Comparison of ENCODE assay signal across 8 mouse cellular contexts in the genomic region with DNA sequence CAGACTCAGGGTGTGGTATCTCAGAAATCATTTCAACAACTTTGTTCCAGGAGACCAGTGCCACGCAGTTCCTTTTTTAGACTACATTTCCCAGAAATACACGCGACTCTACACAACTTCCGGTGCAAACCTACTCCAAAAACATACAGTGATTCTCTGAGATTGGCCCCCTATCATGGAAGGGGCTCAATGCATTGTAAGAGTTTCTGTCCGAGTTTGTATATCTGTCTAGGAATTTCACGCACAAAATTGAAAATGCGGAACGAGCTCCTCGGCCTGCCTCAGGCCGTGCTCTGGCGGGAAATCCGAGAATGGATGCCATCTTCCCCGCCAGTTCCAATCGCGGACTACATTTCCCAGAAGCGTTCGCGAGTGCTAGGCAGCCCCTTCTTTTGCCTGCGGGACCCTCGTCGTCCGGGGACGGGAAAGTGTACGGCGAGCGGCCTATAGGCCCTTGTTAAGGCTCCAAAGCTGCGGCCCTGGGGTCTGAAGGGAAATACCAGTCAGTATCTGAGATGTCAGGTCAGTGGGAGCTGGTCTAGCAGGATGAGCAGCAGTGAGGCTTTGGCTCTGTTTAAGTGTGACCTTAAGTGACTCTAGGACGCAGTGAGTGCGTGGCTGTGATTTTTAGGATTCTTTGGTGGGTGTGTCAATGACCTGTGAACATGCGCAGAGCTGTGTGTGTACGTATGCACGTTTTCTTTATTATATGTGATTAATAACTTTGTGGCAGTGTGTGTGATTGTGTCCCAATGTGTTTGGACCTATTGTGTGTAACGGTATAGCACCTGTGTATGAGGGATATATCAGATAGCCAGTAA. TPM values are rescaled to one million over a fixed set of nuclear protein-coding genes. Genes with fewer than 3 reads are reported as not detected.
DNase-seq lines count a peak whose midpoint lies in the region; ATAC-seq lines count a peak whose summit lies in the region.

A gene (plus strand): TSS at position 94 of the 821 bp plus-strand sequence.

- peak within 1 kb of the TSS; percentile 4; the same call in 1 of the 2 replicates for H3K27ac ChIP-seq in embryonic facial prominence, embryonic 11.5 days (replicated peaks; ENCODE audit: low read depth, low read length)
- peak within 1 kb of the TSS; percentile 92 for H3K27ac ChIP-seq in limb, embryonic 10.5 days
- peak within 1 kb of the TSS; percentile 98 for H3K27ac ChIP-seq in midbrain, embryonic 13.5 days

- no peaks in the 10 kb centered on the region; the same call in 1 of the 2 replicates for H3K4me1 ChIP-seq in embryonic facial prominence, embryonic 11.5 days (ENCODE audit: control insufficient read depth, insufficient read depth, low read length)
- peaks cover 20% of the 10 kb centered on the region for H3K4me1 ChIP-seq in limb, embryonic 10.5 days
- H3K4me1 ChIP-seq in midbrain, embryonic 13.5 days (replicated peaks) = peaks cover 31% of the 10 kb centered on the region

- no peaks in the 10 kb centered on the region for H3K27me3 ChIP-seq in embryonic facial prominence, embryonic 11.5 days (ENCODE audit: control insufficient read depth, insufficient read depth, low read length)
- H3K27me3 ChIP-seq in limb, embryonic 10.5 days (ENCODE audit: low read depth, poor library complexity, severe bottlenecking) = no peaks in the 10 kb centered on the region
- H3K27me3 ChIP-seq in midbrain, embryonic 13.5 days = no peaks in the 10 kb centered on the region

- peak within 1 kb of the TSS; percentile 73 for H3K9ac ChIP-seq in embryonic facial prominence, embryonic 11.5 days (replicated peaks; ENCODE audit: low read length)
- H3K9ac ChIP-seq in midbrain, embryonic 13.5 days (replicated peaks) = peak within 1 kb of the TSS; percentile 71

- DNase-seq in urinary bladder, adult 18-20 months (ENCODE audit: low spot score in 2 of 2) = peak; percentile 72 to 83
- no peak for DNase-seq in urinary bladder, postnatal 10 days (ENCODE audit: low spot score)
- peak; percentile 96 for DNase-seq in embryonic facial prominence, embryonic 11.5 days (ENCODE audit: low spot score)
- DNase-seq in kidney, adult 11 months = peak; percentile 85
- peak; percentile 90 for DNase-seq in limb, embryonic 10.5 days (ENCODE audit: low spot score)
- DNase-seq in spleen, adult 12 weeks (ENCODE audit: low spot score) = peak; percentile 64

- WGBS in embryonic facial prominence, embryonic 11.5 days = under 1% methylated on average over 33 of the region's 33 CpGs
- under 1% methylated on average over 33 of the region's 33 CpGs for WGBS in limb, embryonic 10.5 days
- WGBS in midbrain, embryonic 13.5 days = under 1% methylated on average over 33 of the region's 33 CpGs

- H3K9me3 ChIP-seq in embryonic facial prominence, embryonic 11.5 days (replicated peaks; ENCODE audit: control insufficient read depth, low read length) = no peaks in the 10 kb centered on the region
- no peaks in the 10 kb centered on the region for H3K9me3 ChIP-seq in limb, embryonic 10.5 days (replicated peaks)
- no peaks in the 10 kb centered on the region for H3K9me3 ChIP-seq in midbrain, embryonic 13.5 days

- peak; percentile 81 for ATAC-seq in embryonic facial prominence, embryonic 11.5 days (replicated peaks; ENCODE audit: insufficient number of reproducible peaks, low FRiP score, low TSS enrichment, low read depth)
- ATAC-seq in granulocyte monocyte progenitor cell, adult 5-6 weeks (replicated peaks; ENCODE audit: poor library complexity, severe bottlenecking) = peak; percentile 74
- ATAC-seq in midbrain, embryonic 13.5 days = peak; percentile 89

- H3K36me3 ChIP-seq in embryonic facial prominence, embryonic 11.5 days (replicated peaks; ENCODE audit: control insufficient read depth, insufficient read depth, low read depth, low read length) = peaks cover 1% of the 10 kb centered on the region
- peaks cover 36% of the 10 kb centered on the region for H3K36me3 ChIP-seq in limb, embryonic 10.5 days
- H3K36me3 ChIP-seq in midbrain, embryonic 13.5 days = peaks cover 31% of the 10 kb centered on the region

- peak within 1 kb of the TSS; percentile 54 for H3K4me3 ChIP-seq in embryonic facial prominence, embryonic 11.5 days (ENCODE audit: low read depth, low read length)
- H3K4me3 ChIP-seq in limb, embryonic 10.5 days = peak within 1 kb of the TSS; percentile 67
- H3K4me3 ChIP-seq in midbrain, embryonic 13.5 days (replicated peaks) = peak within 1 kb of the TSS; percentile 66

- peak within 1 kb of the TSS; percentile 58 for H3K4me2 ChIP-seq in embryonic facial prominence, embryonic 11.5 days (ENCODE audit: low read depth, low read length)
- H3K4me2 ChIP-seq in midbrain, embryonic 13.5 days (replicated peaks) = peak within 1 kb of the TSS; percentile 71

RNA-seq across cellular contexts. Expression of the gene that starts here (rescaled TPM):
- 10.3 and 12.6 TPM in 2 replicates for polyA plus RNA-seq in embryonic facial prominence, embryonic 11.5 days (2014; fragmentation: Nextera tagmentation; extraction: Ambion mirVana)
- 3.7 TPM in 1 of 2 replicates, not detected in the other for total RNA-seq in granulocyte monocyte progenitor cell, adult 5-6 weeks (2014; fragmentation: Nextera tagmentation)
- total RNA-seq in granulocyte monocyte progenitor cell, adult 5-6 weeks (2017) = 0.31 and 2.8 TPM in 2 replicates
- polyA plus RNA-seq in limb, embryonic 10.5 days (2016; fragmentation: Nextera tagmentation; extraction: Ambion mirVana) = 3.4 and 4.7 TPM in 2 replicates
- 8.7 and 8.9 TPM in 2 replicates for polyA plus RNA-seq in midbrain, embryonic 13.5 days (2015; fragmentation: Nextera tagmentation; extraction: Ambion mirVana)

Comparison
In these comparisons a context has a peak if more than half of its experiments do, and no peak if none do; other contexts are left out.
1. H3K27ac ChIP-seq: peak in every context shown above with its lines; median percentile 98 in midbrain, embryonic 13.5 days; 92 in limb, embryonic 10.5 days; 4 in embryonic facial prominence, embryonic 11.5 days.